Mouse (Mus musculus): ENCODE results near the gene Gm2115.

- TF ChIP-seq CHD1 (IDR thresholded peaks at IDR 0.05; ENCODE audit: low read depth, low read length): no peak
- TF ChIP-seq NELFE (IDR thresholded peaks at IDR 0.05; ENCODE audit: low read depth, low read length): no peak
- TF ChIP-seq HCFC1 (IDR thresholded peaks at IDR 0.05; ENCODE audit: low read depth, low read length): no peak
- TF ChIP-seq POLR2A (IDR thresholded peaks at IDR 0.05; ENCODE audit: low read depth, low read length): no peak
- TF ChIP-seq ELF1 (IDR thresholded peaks at IDR 0.05; ENCODE audit: low read depth, low read length): no peak
- no peak for TF ChIP-seq E2F4 (IDR thresholded peaks at IDR 0.05; ENCODE audit: insufficient replicate concordance, low read depth, low read length)
These were observed 71.9 kb downstream of the Gm2115 start for GRCm38 (mm10) chr7:84600631-84601030.

Measured in CH12.LX (cell line).